Mouse (Mus musculus) C2C12 (cell line): ENCODE data around the gene Lrp6.

ENCODE experiments used
- CTCF ChIP-seq: IDR thresholded peaks from one replicate; pipeline ENCODE4 v1.5.1; 2011; ENCODE audit not compliant: control insufficient read depth, insufficient read depth, insufficient read length
- MYOG ChIP-seq: IDR thresholded peaks from one replicate; pipeline ENCODE4 v1.6.1; 2011; ENCODE audit not compliant: control insufficient read depth, insufficient read length; ENCODE audit errors: extremely low read depth
- USF1 ChIP-seq: IDR thresholded peaks from one replicate; pipeline ENCODE4 v1.6.1; 2011; ENCODE audit warnings: low read depth, mild to moderate bottlenecking, control low read depth, moderate library complexity

DNA sequence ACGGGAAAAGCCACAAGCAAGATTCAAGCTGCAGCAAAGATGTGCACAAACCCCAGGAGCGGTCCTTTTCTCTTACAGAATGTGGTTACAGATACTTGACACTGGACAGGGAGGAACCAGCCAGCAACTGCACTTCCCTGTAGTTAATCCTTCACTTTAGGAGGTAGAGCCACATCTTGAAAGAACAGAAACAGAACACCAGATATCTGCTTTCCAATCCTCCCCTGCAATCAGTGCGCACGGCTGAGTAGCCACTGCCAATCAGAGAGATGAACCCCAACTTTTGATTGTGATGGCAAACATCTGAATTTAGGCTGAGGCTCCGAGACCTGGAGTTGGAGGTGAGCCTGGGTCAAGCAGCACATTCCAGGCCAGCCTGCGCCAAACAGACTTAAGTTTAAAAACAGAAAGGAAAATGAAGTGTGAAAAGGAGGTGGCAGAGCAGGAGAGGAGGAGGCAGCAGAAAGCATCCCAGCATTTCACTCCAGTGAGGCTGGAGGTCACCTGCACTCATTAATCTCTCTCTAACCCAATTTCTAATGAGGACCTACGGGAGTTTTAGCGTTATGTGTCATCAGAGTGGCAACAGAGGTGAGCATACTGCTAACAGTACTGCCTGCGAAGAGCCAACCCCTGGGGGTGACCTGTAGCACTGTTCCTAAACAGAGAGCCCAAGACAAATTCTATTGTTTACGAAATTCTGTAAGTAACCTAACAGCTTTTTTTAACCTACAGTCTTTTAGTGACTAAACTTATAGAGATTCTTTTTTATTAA is 39.8 kb downstream of the Lrp6 start:
- TF ChIP-seq CTCF: no peak
- no peak for TF ChIP-seq USF1
- no peak for TF ChIP-seq MYOG
